Mouse (Mus musculus): ENCODE results near the gene Lamc3. TPM values are rescaled to one million over a fixed set of nuclear protein-coding genes. Genes with fewer than 3 reads are reported as not detected.

Gene Lamc3
- polyA plus RNA-seq, 1 experiment from 2014 or later: 0.15 TPM

DNA sequence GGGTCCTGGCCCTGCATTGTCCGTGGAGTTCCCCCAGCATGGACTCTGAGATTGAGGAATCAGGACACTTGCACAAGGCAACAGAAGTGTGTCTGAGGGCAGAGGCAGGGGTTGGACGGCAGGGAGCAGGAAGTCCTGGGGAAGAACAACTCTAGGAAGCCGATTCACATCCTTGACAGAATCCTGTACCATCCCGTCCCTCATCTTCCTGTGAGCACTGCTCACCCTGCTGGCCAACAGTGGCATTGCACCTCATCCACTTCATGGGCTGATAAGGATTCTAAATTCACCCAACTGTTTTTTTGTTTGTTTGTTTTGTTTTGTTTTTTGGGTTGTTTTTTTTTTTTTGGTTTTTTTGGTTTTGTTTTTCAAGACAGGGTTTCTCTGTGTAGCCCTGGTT, 28.0 kb downstream of the Lamc3 start:
- no peaks in the 10 kb centered on the region for H3K36me3 ChIP-seq
- H3K9me3 ChIP-seq (replicated peaks): no peaks in the 10 kb centered on the region
- DNase-seq (ENCODE audit: low spot score): peak; percentile 80
- WGBS: 22% methylated on average over 4 of the region's 4 CpGs
- H3K27me3 ChIP-seq (ENCODE audit: low read depth, poor library complexity, severe bottlenecking): no peaks in the 10 kb centered on the region
- no peaks in the 10 kb centered on the region for H3K4me1 ChIP-seq
- H3K27ac ChIP-seq: no peak overlapping the region
- H3K4me3 ChIP-seq: no peak overlapping the region

- peaks cover 14% of the 10 kb centered on the region; the same call in 1 of the 2 replicates for H3K27me3 ChIP-seq (ENCODE audit: low read depth, poor library complexity, severe bottlenecking)
- no peaks in the 10 kb centered on the region for H3K9me3 ChIP-seq (replicated peaks)
- 0 out of 2 replicates have a peak, but pooled peaks cover 2% of the 10 kb centered on the region for H3K4me1 ChIP-seq
- H3K36me3 ChIP-seq: no peaks in the 10 kb centered on the region
- DNase-seq (ENCODE audit: low spot score): peak; percentile 40
- no peak overlapping the region for H3K27ac ChIP-seq
- WGBS: 25% methylated on average over 4 of the region's 4 CpGs
- H3K4me3 ChIP-seq: no peak overlapping the region
Observed at GRCm38 (mm10) chr2:31917636-31918035, 30.5 kb downstream of the Lamc3 start.

GRCm38 (mm10) chr2:31923645-31924044, 36.6 kb downstream of the Lamc3 start:
- Histone ChIP-seq H3K4me3 (no peak overlapping the region), H3K27ac (no peak overlapping the region), H3K36me3 (no peaks in the 10 kb centered on the region), H3K9me3 (replicated peaks) (no peaks in the 10 kb centered on the region), H3K4me1 (0 out of 2 replicates have a peak, but pooled peaks cover 2% of the 10 kb centered on the region), H3K27me3 (ENCODE audit: low read depth, poor library complexity, severe bottlenecking) (peaks cover 14% of the 10 kb centered on the region; the same call in 1 of the 2 replicates)
- 82% methylated on average over 4 of the region's 4 CpGs for WGBS
- DNase-seq (ENCODE audit: low spot score): no peak

- Histone ChIP-seq H3K36me3 (no peaks in the 10 kb centered on the region), H3K27ac (no peak overlapping the region), H3K4me1 (0 out of 2 replicates have a peak, but pooled peaks cover 2% of the 10 kb centered on the region), H3K27me3 (ENCODE audit: low read depth, poor library complexity, severe bottlenecking) (peaks cover 14% of the 10 kb centered on the region; the same call in 1 of the 2 replicates), H3K9me3 (replicated peaks) (no peaks in the 10 kb centered on the region), H3K4me3 (no peak overlapping the region)
- WGBS: 37% methylated on average over 9 of the region's 9 CpGs
- DNase-seq (ENCODE audit: low spot score): peak; percentile 55
Observed at GRCm38 (mm10) chr2:31924811-31925210, 37.7 kb downstream of the Lamc3 start.

- no peak overlapping the region for H3K4me3 ChIP-seq
- H3K9me3 ChIP-seq (replicated peaks): no peaks in the 10 kb centered on the region
- DNase-seq (ENCODE audit: low spot score): no peak
- H3K27ac ChIP-seq: no peak overlapping the region
- H3K36me3 ChIP-seq: no peaks in the 10 kb centered on the region
- 0 out of 2 replicates have a peak, but pooled peaks cover 8% of the 10 kb centered on the region for H3K4me1 ChIP-seq
- WGBS: 68% methylated on average over 4 of the region's 4 CpGs
- peaks cover 8% of the 10 kb centered on the region; the same call in 1 of the 2 replicates for H3K27me3 ChIP-seq (ENCODE audit: low read depth, poor library complexity, severe bottlenecking)
Observed at GRCm38 (mm10) chr2:31925936-31926335, 38.8 kb downstream of the Lamc3 start.

DNA sequence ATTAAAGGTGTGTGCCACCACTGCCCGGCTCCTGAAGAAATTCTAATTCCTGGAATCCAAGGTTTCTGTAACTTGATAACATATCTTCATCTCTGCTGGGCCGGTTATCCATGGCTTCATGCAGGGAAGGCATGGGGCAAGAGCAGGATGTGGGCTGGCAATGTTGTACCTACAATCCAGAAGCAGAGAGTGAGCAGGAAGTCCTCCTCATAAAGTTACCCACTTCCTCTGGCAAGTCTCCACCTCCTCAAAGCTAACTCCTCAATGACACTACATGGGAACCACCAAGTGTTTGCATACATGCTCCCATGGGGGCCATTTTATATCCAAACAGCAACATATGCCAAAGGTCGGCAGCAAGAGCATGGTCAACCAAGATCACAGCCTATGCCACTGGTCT, 42.6 kb downstream of the Lamc3 start:
- peaks cover 10% of the 10 kb centered on the region; the same call in 1 of the 2 replicates for H3K4me1 ChIP-seq
- H3K27ac ChIP-seq: no peak overlapping the region
- H3K27me3 ChIP-seq (ENCODE audit: low read depth, poor library complexity, severe bottlenecking): no peaks in the 10 kb centered on the region
- no peak overlapping the region for H3K4me3 ChIP-seq
- H3K36me3 ChIP-seq: no peaks in the 10 kb centered on the region
- 85% methylated on average over 3 of the region's 3 CpGs for WGBS
- no peaks in the 10 kb centered on the region for H3K9me3 ChIP-seq (replicated peaks)
- no peak for DNase-seq (ENCODE audit: low spot score)

GRCm38 (mm10) chr2:31934551-31934950, 47.5 kb downstream of the Lamc3 start:
- DNase-seq (ENCODE audit: low spot score): no peak
- WGBS: 39% methylated on average over 4 of the region's 4 CpGs
- no peaks in the 10 kb centered on the region for H3K27me3 ChIP-seq (ENCODE audit: low read depth, poor library complexity, severe bottlenecking)
- peaks cover 20% of the 10 kb centered on the region for H3K4me1 ChIP-seq
- no peaks in the 10 kb centered on the region for H3K36me3 ChIP-seq
- no peak overlapping the region for H3K4me3 ChIP-seq
- no peaks in the 10 kb centered on the region for H3K9me3 ChIP-seq (replicated peaks)
- H3K27ac ChIP-seq: no peak overlapping the region

DNA sequence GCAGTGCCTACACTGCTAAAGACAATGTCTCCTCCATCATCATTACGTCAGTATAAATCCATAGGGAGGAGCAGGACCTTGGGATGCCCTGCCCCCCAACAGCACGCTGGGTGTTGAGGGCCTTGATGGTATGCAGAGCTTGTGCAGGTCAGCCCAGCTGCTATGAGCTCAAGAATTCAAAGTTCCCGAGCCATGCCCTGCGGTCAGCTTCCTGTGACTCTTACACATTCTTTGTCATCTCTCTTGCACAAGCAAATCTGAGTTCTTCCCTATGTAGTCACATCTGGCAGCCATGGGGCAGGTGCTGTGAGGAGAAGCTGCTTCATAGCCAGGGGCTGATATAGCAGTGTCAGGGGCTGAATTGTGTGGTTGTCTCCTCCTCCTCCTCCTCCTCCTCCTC, 48.0 kb downstream of the Lamc3 start:
- 28% methylated on average over 4 of the region's 4 CpGs for WGBS
- DNase-seq (ENCODE audit: low spot score): no peak

DNA sequence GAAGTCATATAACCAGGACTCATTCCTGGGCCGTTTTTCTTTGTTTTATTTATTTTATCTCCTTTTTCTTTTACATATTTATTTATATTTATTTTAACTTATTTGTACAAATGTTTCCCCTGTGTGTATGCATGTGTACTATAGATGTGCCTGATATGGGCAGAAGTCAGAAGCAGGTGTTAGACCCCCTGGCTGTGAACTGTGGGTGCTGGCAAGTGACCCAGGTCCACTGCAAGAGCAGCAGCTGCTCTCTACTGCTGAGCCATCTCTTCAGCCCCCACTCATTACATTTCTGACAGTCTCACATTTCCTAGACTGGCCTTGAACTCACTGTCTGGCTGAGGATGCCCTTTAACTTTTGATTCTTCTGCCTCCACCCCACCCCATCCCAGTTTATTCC, 51.2 kb downstream of the Lamc3 start:
- Histone ChIP-seq H3K9me3 (replicated peaks) (no peaks in the 10 kb centered on the region), H3K4me3 (no peak overlapping the region), H3K27ac (no peak overlapping the region), H3K4me1 (peaks cover 10% of the 10 kb centered on the region), H3K36me3 (no peaks in the 10 kb centered on the region), H3K27me3 (ENCODE audit: low read depth, poor library complexity, severe bottlenecking) (no peaks in the 10 kb centered on the region)
- no peak for DNase-seq (ENCODE audit: low spot score)
- WGBS: 82% methylated on average over 1 of the region's 1 CpGs

More for the DNA sequence above, 48.0 kb downstream of the Lamc3 start:
- Histone ChIP-seq H3K27ac (no peak overlapping the region), H3K36me3 (no peaks in the 10 kb centered on the region), H3K9me3 (replicated peaks) (no peaks in the 10 kb centered on the region), H3K4me1 (peaks cover 20% of the 10 kb centered on the region), H3K27me3 (ENCODE audit: low read depth, poor library complexity, severe bottlenecking) (no peaks in the 10 kb centered on the region), H3K4me3 (no peak overlapping the region)

DNA sequence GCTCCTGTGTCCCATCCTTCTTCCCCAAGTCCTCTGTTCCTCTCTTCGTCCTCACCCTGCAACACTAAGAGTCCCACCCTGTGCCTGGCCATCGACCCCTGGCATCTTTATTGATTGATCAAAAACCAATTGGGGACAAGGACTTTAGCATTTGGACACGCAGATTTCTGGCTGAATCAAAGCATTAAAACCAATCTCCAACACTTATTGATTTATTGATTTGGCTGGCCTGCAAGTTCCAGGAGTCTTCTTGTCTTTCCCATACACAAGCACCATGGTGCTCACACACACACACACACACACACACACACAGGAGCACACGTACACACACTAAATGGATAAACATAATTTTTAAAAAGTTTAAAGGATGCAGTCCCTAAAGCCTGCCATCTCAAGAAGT, 55.9 kb downstream of the Lamc3 start:
- Histone ChIP-seq H3K4me3 (no peak overlapping the region), H3K27me3 (ENCODE audit: low read depth, poor library complexity, severe bottlenecking) (no peaks in the 10 kb centered on the region), H3K4me1 (no peaks in the 10 kb centered on the region), H3K36me3 (no peaks in the 10 kb centered on the region), H3K27ac (no peak overlapping the region), H3K9me3 (replicated peaks) (no peaks in the 10 kb centered on the region)
- no peak for DNase-seq (ENCODE audit: low spot score)
- 81% methylated on average over 4 of the region's 4 CpGs for whole genome bisulfite sequencing

GRCm38 (mm10) chr2:31945580-31945979, 58.5 kb downstream of the Lamc3 start:
- peaks cover 10% of the 10 kb centered on the region; the same call in 1 of the 2 replicates for H3K27me3 ChIP-seq (ENCODE audit: low read depth, poor library complexity, severe bottlenecking)
- peaks cover 13% of the 10 kb centered on the region for H3K4me1 ChIP-seq
- WGBS: 78% methylated on average over 2 of the region's 2 CpGs
- no peak overlapping the region for H3K27ac ChIP-seq
- no peak overlapping the region for H3K4me3 ChIP-seq
- no peak for DNase-seq (ENCODE audit: low spot score)
- no peaks in the 10 kb centered on the region for H3K36me3 ChIP-seq
- H3K9me3 ChIP-seq (replicated peaks): no peaks in the 10 kb centered on the region

- Histone ChIP-seq H3K9me3 (replicated peaks) (no peaks in the 10 kb centered on the region), H3K4me1 (peaks cover 36% of the 10 kb centered on the region), H3K27me3 (ENCODE audit: low read depth, poor library complexity, severe bottlenecking) (peaks cover 10% of the 10 kb centered on the region; the same call in 1 of the 2 replicates), H3K4me3 (no peak overlapping the region), H3K27ac (no peak overlapping the region), H3K36me3 (peaks cover 20% of the 10 kb centered on the region)
- 84% methylated on average over 6 of the region's 6 CpGs for WGBS
- no peak for DNase-seq (ENCODE audit: low spot score)
Observed at GRCm38 (mm10) chr2:31948392-31948791, 61.3 kb downstream of the Lamc3 start.

- no peak overlapping the region for H3K4me3 ChIP-seq
- no peaks in the 10 kb centered on the region for H3K9me3 ChIP-seq (replicated peaks)
- H3K27ac ChIP-seq: no peak overlapping the region
- peaks cover 10% of the 10 kb centered on the region; the same call in 1 of the 2 replicates for H3K27me3 ChIP-seq (ENCODE audit: low read depth, poor library complexity, severe bottlenecking)
- WGBS: 82% methylated on average over 6 of the region's 6 CpGs
- no peak for DNase-seq (ENCODE audit: low spot score)
- H3K36me3 ChIP-seq: peaks cover 24% of the 10 kb centered on the region
- peaks cover 40% of the 10 kb centered on the region for H3K4me1 ChIP-seq
Observed at GRCm38 (mm10) chr2:31948801-31949200, 61.7 kb downstream of the Lamc3 start.

Measured in limb, embryonic 10.5 days (tissue).